Mouse (Mus musculus): ENCODE measurements around the gene Utp3.

GRCm38 (mm10) chr5:88595537-88596455, 41.5 kb downstream of the Utp3 start:
- no peak for TF ChIP-seq CTCF (IDR thresholded peaks at IDR 0.05)
- no peak for TF ChIP-seq EP300 (IDR thresholded peaks at IDR 0.05)

All from lung, postnatal 0 days (tissue).